Mouse (Mus musculus) E14TG2a.4 (cell line): Measurements from ENCODE around the gene Tmem121.

ENCODE experiments used
- CTCF ChIP-seq: conservative IDR thresholded peaks from 2 replicates; pipeline ENCODE4 v1.5.1; 2014; ENCODE audit warnings: low read length
- NANOG ChIP-seq: IDR thresholded peaks from 2 replicates; pipeline ENCODE4 v1.6.1; 2014; ENCODE audit warnings: borderline replicate concordance, low read length, mixed read lengths
- POU5F1 ChIP-seq: IDR thresholded peaks from 2 replicates; pipeline ENCODE4 v1.6.1; 2014; ENCODE audit warnings: low read length, borderline replicate concordance

DNA sequence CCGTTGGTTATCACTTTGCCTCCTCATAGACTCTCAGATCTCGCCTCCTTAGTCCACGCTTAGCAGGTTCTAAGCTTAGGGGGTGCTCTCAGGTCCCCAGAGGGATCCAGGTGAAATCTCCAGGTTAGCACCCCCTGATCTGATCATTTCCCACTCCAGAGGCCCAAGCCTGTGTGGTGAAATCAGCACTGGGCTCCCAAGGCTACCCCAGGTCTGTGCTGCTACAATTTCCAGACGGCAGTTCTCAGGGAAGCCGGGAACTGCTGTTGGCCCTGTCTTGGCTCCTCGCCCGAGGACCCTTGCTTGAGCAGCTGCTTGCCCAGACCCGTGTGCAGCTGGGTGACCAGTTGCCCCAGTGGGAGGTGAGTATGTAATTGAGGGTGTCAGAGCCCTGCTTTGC, 28.7 kb upstream of the Tmem121 start:
- no peak for TF ChIP-seq CTCF
- TF ChIP-seq NANOG = no peak
- TF ChIP-seq POU5F1 = no peak
